Mouse (Mus musculus) spleen, postnatal 4 days (tissue): ENCODE results near the gene Ush2a.

Source experiments
- DNase-seq, 2 experiments: peaks; one replicate each; pipeline ENCODE4 v3.0.0; 2022; ENCODE audit warnings: low spot score in 2 of 2

Ush2a gene

DNA sequence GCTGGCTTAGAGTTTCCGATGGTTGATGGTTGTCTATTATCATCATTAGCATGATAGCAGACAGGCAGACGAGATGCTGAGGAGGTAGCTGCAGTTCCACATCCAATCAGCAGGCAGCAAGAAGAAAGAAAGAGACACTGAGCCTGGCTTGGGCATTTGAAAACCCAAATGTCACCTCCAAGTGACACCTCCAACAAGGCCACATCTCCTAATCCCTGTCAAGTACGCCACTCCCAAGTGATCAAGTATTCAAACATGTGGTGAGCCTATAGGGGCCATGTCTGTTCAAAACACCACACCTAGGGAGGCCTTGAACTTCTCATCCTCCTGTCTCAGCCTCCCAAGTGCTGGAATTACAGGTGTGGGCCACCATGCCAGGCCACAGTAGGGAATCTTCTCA, 501.9 kb downstream of the Ush2a start:
- DNase-seq, result no peak

DNA sequence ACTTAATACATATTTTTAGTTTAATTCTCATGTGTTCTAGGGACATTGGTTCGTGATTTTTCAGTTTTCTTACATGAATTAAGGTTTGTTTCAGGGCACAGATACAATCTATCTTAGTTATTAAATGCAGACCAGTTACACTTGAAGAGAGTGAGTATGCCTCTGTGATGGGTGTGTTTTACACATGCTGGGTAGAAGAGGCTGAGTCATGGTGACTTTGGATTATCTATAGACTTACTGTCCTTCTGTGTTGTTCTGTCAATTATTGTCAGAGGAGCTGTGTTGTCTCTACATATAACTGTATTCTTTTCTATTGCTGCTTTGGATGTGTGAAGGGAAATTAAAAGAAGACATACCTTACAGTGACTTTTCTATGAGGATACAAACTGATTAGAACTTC, 509.0 kb downstream of the Ush2a start:
- DNase-seq, result no peak

DNA sequence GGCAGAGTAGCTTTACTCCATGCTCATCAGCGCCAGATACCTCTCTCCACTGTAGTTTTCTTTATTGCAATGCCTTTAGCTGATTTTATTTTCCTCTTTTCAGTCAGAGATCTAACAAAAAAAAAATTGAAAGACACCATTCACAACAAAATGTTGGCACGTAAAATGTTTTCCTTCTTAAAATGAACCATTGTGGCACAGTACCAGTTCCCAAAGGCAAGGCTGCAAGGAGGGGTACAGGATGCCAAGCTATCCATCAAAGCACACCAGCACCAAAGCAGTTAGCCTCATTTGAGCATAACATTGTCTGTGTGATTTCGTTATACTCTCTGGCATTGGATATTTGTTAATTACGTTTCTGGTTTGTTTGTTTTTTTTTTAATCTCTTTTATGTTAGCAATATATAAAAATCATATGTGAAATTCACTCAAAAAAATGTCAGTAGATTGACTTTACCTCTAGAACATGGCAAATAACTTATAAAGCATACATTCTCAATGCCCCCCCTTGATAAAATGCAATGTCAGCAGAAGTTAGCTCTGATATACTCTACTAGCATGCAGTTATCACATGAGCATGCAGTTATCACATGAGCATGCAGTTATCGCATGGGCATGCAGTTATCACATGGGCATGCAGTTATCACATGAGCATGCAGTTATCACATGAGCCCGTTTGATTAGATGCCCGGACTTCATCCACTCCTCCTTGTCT, 510.9 kb downstream of the Ush2a start:
- no peak for DNase-seq

DNA sequence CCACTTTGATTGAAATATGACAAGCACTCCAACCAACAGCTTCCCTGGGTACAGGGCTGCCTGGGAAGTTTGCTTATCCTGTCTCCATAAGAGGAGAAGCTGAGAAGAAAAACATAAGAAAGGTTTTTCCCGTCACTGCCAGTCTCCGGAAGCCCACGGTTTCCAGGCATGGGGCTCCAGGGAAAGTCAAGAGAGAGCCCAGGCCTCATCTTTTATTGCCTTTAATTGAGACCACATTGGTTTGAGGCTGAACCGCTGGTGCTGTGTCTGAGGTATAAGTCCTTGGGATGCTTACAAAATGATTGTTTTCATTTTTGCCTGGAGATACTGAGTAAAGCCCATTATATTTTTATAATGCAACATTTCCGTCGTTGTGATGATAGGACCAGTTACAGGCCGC, 511.8 kb downstream of the Ush2a start:
- no peak for DNase-seq

DNA sequence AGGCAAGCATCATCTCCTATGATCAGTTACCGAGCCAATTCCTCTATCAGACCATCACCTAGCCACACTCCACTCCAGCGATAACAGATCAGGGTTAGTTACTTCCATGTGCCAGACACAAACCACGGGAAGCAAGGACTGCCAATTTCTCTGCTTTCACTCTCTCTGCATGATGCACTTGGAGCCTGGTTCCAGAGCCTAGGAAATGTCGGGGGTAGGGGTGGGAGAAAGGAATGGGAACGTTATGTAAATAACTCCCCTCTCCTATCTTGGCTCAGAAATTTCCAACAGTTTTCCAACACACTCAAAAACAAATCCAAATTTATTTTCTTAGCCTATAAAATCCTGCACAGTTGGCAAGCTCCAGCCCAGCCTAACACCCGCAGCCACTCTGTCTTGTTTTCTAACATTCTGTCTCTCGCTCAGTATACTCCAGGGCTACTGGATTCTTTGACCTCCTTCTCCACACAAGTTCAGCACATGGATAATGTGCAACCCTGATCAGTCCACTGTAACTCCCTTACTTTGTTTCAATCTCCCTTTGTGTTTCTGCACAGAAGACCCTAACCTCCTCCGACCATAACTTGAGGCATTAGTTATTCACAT, 515.8 kb downstream of the Ush2a start:
- no peak for DNase-seq

DNA sequence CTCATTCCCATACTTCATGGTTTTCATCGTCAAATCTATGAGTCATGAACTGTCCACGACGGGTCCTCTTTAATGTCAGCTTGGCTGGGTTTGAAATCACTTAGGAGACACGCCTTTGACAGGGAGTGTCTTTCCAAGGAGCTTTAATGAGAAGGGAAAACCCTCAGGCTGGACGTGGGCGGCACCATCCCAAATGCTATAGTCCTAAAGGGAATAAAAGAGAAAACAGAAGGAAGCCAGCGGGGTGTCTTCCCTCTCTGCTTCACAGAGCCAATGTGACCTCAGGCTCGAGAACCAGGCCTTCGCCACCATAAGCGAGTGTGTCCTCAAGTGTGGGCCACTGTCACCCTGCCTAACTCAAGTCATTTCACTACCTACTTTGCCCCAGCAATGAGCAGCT, 523.2 kb downstream of the Ush2a start:
- DNase-seq, result no peak

DNA sequence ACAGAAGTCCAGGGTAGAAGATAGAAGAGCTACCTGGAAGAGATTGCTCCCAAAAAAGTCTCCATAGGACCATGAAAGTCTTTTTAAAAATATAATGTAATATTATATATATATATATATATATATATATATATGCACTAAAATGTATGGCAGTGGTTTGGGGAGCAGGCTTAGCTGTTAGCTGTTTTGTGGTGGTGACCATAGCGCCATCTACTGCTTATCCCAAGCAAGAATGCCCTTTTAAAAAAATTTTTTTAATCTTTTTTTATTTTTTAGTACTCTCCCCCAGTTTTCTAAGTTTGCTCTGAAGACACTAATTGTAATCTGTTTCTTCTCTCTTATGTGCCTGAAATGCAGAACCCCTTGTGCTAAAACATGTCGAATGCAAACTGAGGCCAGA, 543.2 kb downstream of the Ush2a start:
- no peak for DNase-seq

DNA sequence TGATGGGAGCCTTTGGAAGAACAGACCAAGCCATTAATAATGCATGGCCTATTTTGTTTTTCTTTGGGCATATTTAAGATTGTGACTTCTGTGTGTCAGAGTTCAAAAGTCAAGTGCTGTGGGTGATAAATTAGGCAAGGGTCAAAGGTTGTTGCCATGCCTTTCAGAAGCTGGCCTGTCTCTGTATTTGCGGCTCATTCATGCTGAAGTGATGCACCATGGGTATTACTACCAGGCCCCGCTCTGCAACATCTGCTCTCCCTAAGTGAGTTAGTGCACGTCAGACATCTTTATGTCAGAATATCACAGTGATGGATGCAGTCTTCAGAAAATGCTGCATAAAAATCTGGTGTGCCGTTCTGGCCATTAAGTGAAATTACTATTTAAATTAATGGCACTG, 544.0 kb downstream of the Ush2a start:
- no peak for DNase-seq

DNA sequence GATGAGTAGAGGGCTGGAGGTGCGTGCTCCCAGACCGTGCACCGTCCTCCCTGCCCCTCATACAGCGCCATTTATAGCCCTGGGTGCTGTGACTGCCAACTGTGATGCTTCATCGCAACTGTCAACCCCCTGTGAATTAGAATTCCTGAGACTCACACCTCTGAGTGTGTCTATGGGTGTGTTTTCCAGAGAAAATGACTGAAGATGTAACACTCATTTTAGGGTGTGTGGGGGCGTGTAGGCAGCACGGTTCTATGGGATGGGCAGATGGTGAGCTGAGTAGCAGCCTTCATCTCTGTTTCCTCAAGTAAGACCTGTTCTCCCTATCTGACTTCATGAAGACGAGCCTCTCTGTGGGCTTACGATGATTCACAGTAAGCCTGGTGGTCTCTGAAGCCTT, 548.8 kb downstream of the Ush2a start:
- no peak for DNase-seq

DNA sequence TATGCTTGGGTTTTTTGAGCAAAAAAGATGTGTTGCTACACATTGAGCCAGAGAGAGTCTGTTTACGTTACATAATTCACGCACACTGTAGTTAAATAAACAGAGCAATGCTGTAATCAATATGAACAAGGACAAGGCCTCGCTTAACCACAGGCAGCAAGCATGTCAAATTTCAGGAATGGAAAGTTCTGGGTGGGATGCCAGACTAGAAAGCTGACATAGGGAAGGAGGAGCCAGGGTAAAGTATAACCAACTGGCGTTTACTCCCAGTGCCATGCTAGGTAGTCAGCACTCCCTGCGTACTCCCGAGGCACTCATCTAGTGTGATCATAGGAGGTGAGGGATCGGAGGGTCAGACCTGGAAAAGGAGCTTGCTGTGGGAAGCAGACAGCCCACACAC, 553.2 kb downstream of the Ush2a start:
- no peak for DNase-seq

DNA sequence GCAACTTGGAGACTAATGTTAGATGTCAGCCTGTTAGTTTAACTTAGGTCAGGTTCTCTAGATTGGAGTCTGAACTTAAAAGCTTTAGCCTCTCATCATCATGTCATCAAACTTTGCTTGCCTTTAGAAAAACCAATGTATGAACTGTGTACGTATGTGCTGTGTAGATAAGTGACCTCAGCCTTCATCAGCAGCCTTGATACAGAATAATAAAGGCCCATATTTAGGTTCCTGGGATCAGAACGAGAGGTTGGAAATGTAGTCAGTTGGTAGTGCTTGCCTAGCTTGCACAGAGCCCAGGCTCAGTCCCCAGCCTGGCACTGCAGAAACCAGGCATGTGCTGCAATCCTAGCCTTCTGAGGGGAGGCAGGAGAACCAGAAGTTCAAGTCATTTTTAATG, 562.4 kb downstream of the Ush2a start:
- no peak for DNase-seq

DNA sequence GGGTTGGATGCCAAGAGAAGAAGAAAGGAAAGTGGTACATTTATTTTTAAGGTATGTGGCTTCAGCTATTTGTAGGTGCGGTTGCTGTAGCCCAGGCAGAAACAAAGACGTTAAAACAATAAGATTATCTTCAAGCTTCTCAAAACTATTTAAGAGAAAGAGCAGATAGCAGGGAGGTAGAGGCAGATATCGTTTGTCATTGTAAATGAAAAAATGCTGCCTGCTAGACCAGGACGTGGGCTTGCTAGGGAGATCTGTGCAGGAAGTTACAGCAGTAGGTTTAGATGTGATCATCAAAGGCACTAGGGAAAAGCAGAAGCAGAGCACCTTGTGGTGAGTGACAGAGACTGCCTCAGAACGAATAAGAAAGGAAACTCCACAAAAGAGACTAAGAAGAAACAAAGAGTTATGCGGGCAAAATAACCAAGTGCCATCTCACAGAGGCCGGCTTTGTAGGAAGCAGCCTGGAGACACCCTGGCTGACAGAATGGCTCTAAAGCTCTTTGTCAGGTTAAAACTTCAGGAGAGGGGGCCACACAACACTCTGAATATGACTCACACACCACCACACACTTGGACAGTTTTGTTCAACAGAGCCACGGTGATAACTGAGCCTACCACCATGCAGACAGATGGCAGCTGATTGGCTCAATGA, 563.2 kb downstream of the Ush2a start:
- no peak for DNase-seq

DNA sequence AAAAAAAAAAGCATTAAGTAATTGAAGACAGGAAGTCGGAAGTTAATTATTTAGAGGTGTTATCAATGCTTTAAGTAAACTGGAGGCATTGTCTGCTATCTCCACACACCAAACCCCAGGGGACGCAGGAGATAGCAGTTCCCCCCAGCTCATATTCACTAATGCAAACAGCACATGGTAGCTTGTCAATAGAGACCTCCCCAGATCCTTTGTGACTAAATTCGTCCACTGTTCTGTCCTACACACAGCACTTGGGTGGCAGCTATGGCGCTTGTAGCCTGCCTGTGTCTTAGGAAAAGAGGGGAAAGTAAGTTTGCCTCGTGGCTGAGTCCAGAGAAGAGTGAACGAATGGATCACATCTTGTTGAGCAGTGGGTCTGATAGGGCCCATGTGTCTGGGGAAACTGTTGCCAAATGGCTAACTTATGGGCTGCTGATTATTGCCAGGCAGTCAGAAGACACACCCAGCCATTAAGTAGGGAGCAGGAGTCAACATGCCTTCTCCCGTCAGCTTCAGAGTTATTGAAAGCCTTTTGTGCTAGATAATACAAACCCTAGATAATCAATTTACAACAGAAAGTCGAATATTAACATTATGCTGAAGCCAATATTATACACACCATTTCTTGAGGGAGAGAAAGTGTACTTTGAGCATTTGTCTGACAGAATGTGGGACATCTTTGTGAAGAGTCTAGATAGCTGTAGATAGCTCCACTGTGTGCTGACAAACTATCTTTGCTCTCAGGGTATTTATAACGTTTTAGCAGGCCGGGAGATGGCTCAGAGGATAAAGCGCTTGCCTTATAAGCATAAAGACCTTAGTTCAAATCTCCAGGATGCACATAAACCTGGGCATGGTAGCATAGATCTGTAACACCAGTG, 568.9 kb downstream of the Ush2a start:
- DNase-seq, result no peak

DNA sequence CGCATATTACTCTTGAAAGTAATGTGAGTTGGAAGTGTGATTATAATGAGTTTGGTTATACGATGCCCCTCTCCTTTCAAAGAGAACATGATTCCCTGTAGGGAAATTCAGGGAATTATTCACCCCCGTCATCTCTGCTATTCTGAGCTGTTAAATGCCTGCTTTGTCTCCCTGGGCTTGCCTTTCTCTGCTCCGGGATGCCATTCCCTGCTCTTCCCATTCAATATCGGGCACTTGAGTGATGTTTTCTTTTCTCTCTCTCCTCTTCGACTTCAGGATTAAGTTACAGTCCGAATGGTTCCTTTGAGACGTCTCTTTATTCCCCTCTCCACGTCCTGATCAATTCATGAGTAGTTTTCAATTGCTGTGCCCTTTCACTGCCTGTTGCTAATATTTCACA, 572.1 kb downstream of the Ush2a start:
- no peak for DNase-seq

DNA sequence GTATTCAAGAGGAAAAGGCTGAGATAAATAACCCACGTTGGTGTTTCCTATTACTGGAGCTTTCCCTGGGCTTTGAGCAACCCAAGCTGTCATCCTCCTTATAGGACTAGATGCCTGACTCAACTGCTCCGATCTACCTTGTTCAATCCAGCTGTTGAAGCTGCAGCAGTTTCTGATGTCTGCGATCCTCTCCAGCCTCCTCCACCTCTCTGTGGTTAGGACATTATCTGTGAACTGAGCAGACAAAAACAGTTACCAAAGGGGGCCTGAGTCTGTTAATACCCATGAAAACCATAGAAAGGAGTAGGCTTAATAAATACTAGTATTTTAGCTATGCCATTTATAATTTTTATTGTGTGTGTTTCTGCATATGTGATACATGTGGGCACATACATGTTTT, 572.9 kb downstream of the Ush2a start:
- DNase-seq, result no peak

DNA sequence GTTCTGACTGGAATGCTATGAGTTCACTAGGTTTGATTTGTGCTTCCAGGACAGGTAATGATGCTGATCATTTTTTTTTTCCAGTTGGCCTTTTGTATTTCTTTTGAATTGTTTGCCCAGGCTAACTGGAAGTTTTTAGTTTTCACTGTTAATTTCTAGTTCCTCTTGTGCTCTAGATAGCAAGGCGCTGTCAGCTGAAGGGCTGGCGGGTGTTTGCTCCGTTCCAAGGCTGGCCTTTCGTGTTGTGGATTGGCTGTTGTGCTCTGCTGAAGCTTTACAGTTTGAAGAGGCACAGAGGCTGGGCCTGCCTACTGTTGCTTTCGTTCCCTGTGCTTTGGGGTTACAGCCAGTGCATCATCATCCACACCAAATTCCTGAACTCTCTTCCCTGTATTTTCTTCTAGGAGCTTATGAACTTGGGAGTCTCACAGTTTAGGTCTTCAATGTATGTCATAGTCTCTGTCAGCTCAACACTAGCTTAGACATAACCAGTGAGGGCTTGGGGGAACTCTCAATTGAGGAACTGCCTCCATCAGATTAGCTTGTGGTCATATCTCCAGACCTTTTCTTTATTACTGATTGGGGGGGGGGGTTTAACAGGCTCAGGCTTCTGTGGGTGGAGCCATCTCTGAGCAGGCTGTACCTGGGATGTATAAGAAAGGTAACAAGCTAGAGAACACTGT, 575.9 kb downstream of the Ush2a start:
- DNase-seq, result no peak

DNA sequence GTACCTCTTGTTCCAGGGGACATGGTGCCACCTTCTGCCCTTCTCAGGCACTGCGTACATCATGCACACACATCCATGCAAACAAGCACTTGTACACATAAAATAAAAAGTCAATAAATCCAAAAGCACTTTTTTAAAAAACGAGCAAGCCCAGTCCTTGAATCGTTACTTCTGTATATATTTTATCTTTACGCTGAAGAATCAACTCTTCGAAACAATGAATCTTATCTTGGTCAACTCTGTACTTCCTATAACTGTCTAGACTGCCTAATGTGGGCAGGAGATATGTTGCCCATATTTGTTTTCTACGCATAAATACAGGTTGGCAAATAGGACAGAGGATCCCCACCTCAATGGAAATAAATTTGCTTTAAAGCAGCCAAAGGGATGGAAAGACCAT, 585.4 kb downstream of the Ush2a start:
- no peak for DNase-seq

DNA sequence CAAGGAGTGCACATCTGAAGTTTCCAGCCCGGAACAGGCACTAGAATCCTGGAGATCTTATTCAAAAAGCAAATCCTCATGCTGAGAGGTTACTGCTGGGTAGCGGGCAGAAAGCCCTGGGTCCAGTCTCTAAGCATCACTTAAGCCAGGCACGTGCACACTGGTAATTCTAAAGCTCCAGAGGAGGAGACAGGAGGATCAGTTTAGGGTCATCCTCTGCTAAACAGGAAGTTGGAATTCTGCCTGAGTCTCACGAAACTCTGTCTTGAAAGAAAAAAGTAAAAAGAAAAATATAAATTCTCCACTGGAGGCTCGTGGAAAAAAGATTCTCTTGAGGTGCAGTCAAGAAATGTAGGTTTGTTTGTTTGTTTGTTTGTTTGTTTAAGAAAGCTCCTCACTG, 591.0 kb downstream of the Ush2a start:
- no peak for DNase-seq

DNA sequence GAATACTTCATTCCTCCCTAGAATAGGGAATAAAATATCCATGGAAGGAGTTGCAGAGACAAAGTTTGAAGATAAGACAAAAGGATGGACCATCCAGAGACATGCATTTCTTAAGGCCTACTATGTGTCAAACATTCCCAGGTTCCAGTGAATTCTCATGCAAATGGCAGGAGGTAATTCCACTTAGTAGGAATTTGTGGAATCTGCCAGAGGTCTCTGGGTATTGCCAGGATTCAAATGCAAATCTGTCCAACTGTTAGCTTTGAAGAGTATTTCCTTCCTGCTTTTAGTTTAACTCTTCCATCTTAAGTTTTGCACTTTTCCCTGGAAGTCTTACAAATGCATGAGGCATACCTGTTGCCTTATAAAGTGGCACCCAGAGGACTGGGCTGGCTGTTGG, 592.4 kb downstream of the Ush2a start:
- no peak for DNase-seq

DNA sequence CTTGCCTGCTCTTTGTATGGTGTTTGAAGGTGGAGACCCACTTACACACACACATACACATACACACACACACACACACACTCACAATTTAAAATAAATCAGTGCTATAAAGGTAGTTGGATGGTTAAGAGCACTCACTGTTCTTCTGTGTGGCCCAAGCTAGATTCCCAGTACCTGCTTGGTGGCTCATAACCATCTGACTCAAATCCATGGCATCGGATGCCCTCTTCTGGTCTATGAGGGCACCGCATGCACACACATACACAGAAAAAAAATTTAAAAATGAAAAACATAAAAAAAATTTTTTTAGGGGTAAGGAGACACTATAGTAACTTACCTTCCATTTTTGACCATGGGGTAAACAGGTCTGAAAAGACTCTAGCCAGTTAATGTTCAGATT, 593.2 kb downstream of the Ush2a start:
- DNase-seq, result no peak

DNA sequence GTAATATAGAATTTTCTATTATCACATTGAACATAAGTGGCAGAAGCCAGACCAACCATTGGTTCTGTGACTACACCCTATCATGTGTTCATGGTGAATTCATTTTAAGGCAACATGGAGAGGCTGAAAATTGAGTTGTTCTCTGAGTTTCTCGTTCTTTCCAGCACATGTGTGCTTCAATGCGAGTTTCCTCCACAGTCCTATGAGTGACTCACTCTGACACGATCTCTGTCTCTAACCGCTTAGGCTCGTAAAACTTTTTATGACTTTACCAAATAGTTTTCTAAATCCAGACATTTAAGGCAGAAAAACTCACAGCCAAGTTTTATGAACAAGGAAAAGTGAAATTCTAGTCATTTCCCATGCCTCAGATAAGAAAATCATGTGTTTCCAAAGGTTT, 597.9 kb downstream of the Ush2a start:
- no peak for DNase-seq

DNA sequence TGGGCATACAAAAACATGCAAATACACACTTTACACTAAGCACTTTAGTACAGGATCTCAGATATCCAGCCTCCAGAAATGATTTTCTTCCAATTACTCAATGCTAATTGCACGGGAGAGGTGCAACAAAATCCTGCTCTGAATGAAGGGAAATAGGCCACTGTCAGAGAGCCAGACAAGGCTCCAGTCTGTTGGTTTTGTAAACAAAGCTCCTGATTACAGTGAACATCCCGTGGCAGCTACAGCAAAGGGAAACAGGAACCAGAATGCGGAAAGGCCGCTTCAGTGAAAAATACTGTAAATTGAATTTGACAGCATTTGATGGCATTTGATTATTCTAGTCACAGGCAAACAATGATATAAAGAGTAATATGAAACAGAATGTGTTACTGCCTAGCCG, 604.1 kb downstream of the Ush2a start:
- DNase-seq, result no peak
